Mouse (Mus musculus): Measurements from ENCODE around the gene Zfp683. TPM values are rescaled to one million over a fixed set of nuclear protein-coding genes. Genes with fewer than 3 reads are reported as not detected.

Gene Zfp683
- polyA plus RNA-seq, 1 experiment from 2014 or later, result not detected

- no peak for ATAC-seq (ENCODE audit: insufficient number of reproducible peaks, low FRiP score)
- Histone ChIP-seq H3K36me3 (no peaks in the 10 kb centered on the region), H3K9ac (no peak overlapping the region), H3K27ac (ENCODE audit: poor library complexity, severe bottlenecking) (no peak overlapping the region), H3K4me1 (replicated peaks) (peaks cover 8% of the 10 kb centered on the region; the same call in 1 of the 2 replicates), H3K9me3 (replicated peaks) (no peaks in the 10 kb centered on the region), H3K4me2 (no peak overlapping the region), H3K27me3 (replicated peaks) (peaks cover 40% of the 10 kb centered on the region), H3K4me3 (no peak overlapping the region)
- WGBS, result 82% methylated on average over 4 of the region's 4 CpGs
Measured at GRCm38 (mm10) chr4:134068793-134069580, 15.3 kb downstream of the Zfp683 start.

- no peak overlapping the region for H3K27ac ChIP-seq (ENCODE audit: poor library complexity, severe bottlenecking)
- H3K9me3 ChIP-seq (replicated peaks), result no peaks in the 10 kb centered on the region
- H3K4me3 ChIP-seq, result no peak overlapping the region
- peaks cover 12% of the 10 kb centered on the region for H3K4me1 ChIP-seq (replicated peaks)
- no peak overlapping the region for H3K4me2 ChIP-seq
- no peak overlapping the region for H3K9ac ChIP-seq
- 0 out of 2 replicates have a peak, but pooled peaks have one; percentile 34 for ATAC-seq (ENCODE audit: insufficient number of reproducible peaks, low FRiP score)
- H3K27me3 ChIP-seq (replicated peaks), result peaks cover 38% of the 10 kb centered on the region
- H3K36me3 ChIP-seq, result no peaks in the 10 kb centered on the region
- WGBS, result 29% methylated on average over 3 of the region's 3 CpGs
Measured at GRCm38 (mm10) chr4:134078694-134079093, 25.1 kb downstream of the Zfp683 start.

- no peak for ATAC-seq (ENCODE audit: insufficient number of reproducible peaks, low FRiP score)
- 82% methylated on average over 4 of the region's 4 CpGs for WGBS
Measured at GRCm38 (mm10) chr4:134080674-134081073, 27.0 kb downstream of the Zfp683 start.

GRCm38 (mm10) chr4:134081730-134082386, 28.2 kb downstream of the Zfp683 start:
- peak overlapping the region; percentile 32 for H3K9ac ChIP-seq

More at GRCm38 (mm10) chr4:134080674-134081073, 27.0 kb downstream of the Zfp683 start:
- H3K4me2 ChIP-seq, result no peak overlapping the region
- H3K4me1 ChIP-seq (replicated peaks), result peaks cover 12% of the 10 kb centered on the region
- 0 out of 2 replicates have a peak, but pooled peaks cover 2% of the 10 kb centered on the region for H3K9me3 ChIP-seq (replicated peaks)
- no peak overlapping the region for H3K4me3 ChIP-seq
- no peak overlapping the region for H3K9ac ChIP-seq
- H3K36me3 ChIP-seq, result no peaks in the 10 kb centered on the region
- H3K27ac ChIP-seq (ENCODE audit: poor library complexity, severe bottlenecking), result no peak overlapping the region
- peaks cover 32% of the 10 kb centered on the region for H3K27me3 ChIP-seq (replicated peaks)

GRCm38 (mm10) chr4:134082460-134082859, 28.8 kb downstream of the Zfp683 start:
- WGBS, result 24% methylated on average over 7 of the region's 7 CpGs
- Histone ChIP-seq H3K4me1 (replicated peaks) (peaks cover 12% of the 10 kb centered on the region), H3K36me3 (no peaks in the 10 kb centered on the region), H3K27me3 (replicated peaks) (peaks cover 32% of the 10 kb centered on the region), H3K9me3 (replicated peaks) (0 out of 2 replicates have a peak, but pooled peaks cover 2% of the 10 kb centered on the region), H3K4me3 (peak overlapping the region; percentile 46), H3K4me2 (peak overlapping the region; percentile 90), H3K27ac (ENCODE audit: poor library complexity, severe bottlenecking) (no peak overlapping the region), H3K9ac (peak overlapping the region; percentile 32; the same call in 1 of the 2 replicates)
- ATAC-seq (ENCODE audit: insufficient number of reproducible peaks, low FRiP score), result no peak

More at GRCm38 (mm10) chr4:134081730-134082386, 28.2 kb downstream of the Zfp683 start:
- Histone ChIP-seq H3K36me3 (no peaks in the 10 kb centered on the region), H3K9me3 (replicated peaks) (0 out of 2 replicates have a peak, but pooled peaks cover 2% of the 10 kb centered on the region), H3K4me3 (peak overlapping the region; percentile 46), H3K27me3 (replicated peaks) (peaks cover 32% of the 10 kb centered on the region), H3K4me1 (replicated peaks) (peaks cover 12% of the 10 kb centered on the region), H3K27ac (ENCODE audit: poor library complexity, severe bottlenecking) (no peak overlapping the region), H3K4me2 (peak overlapping the region; percentile 90)
- peak; percentile 83 for ATAC-seq (ENCODE audit: insufficient number of reproducible peaks, low FRiP score)
- WGBS, result under 1% methylated on average over 41 of the region's 41 CpGs

- Histone ChIP-seq H3K27ac (ENCODE audit: poor library complexity, severe bottlenecking) (no peak overlapping the region), H3K9me3 (replicated peaks) (0 out of 2 replicates have a peak, but pooled peaks cover 2% of the 10 kb centered on the region), H3K4me2 (no peak overlapping the region), H3K36me3 (no peaks in the 10 kb centered on the region), H3K27me3 (replicated peaks) (peaks cover 31% of the 10 kb centered on the region), H3K4me1 (replicated peaks) (peaks cover 12% of the 10 kb centered on the region), H3K4me3 (no peak overlapping the region), H3K9ac (no peak overlapping the region)
- WGBS, result 83% methylated on average over 4 of the region's 4 CpGs
- ATAC-seq (ENCODE audit: insufficient number of reproducible peaks, low FRiP score), result no peak
Measured at GRCm38 (mm10) chr4:134084999-134085398, 31.4 kb downstream of the Zfp683 start.

- 33% methylated on average over 7 of the region's 7 CpGs for WGBS
- Histone ChIP-seq H3K4me1 (replicated peaks) (peaks cover 1% of the 10 kb centered on the region; the same call in 1 of the 2 replicates), H3K9ac (no peak overlapping the region), H3K27me3 (replicated peaks) (0 out of 2 replicates have a peak, but pooled peaks cover 9% of the 10 kb centered on the region), H3K9me3 (replicated peaks) (0 out of 2 replicates have a peak, but pooled peaks cover 2% of the 10 kb centered on the region), H3K36me3 (no peaks in the 10 kb centered on the region), H3K27ac (ENCODE audit: poor library complexity, severe bottlenecking) (no peak overlapping the region), H3K4me3 (no peak overlapping the region), H3K4me2 (no peak overlapping the region)
- peak; percentile 55; the same call in 1 of the 2 replicates for ATAC-seq (ENCODE audit: insufficient number of reproducible peaks, low FRiP score)
Measured at GRCm38 (mm10) chr4:134087412-134087811, 33.8 kb downstream of the Zfp683 start.

GRCm38 (mm10) chr4:134089029-134089428, 35.4 kb downstream of the Zfp683 start:
- Histone ChIP-seq H3K27me3 (replicated peaks) (no peaks in the 10 kb centered on the region), H3K4me1 (replicated peaks) (no peaks in the 10 kb centered on the region), H3K36me3 (no peaks in the 10 kb centered on the region), H3K4me2 (no peak overlapping the region), H3K9ac (no peak overlapping the region), H3K9me3 (replicated peaks) (0 out of 2 replicates have a peak, but pooled peaks cover 2% of the 10 kb centered on the region), H3K4me3 (no peak overlapping the region), H3K27ac (ENCODE audit: poor library complexity, severe bottlenecking) (no peak overlapping the region)
- WGBS, result 75% methylated on average over 9 of the region's 9 CpGs
- ATAC-seq (ENCODE audit: insufficient number of reproducible peaks, low FRiP score), result no peak

- Histone ChIP-seq H3K4me1 (replicated peaks) (no peaks in the 10 kb centered on the region), H3K9me3 (replicated peaks) (no peaks in the 10 kb centered on the region), H3K27me3 (replicated peaks) (no peaks in the 10 kb centered on the region), H3K9ac (no peak overlapping the region), H3K4me2 (no peak overlapping the region), H3K4me3 (no peak overlapping the region), H3K36me3 (no peaks in the 10 kb centered on the region), H3K27ac (ENCODE audit: poor library complexity, severe bottlenecking) (no peak overlapping the region)
- no peak for ATAC-seq (ENCODE audit: insufficient number of reproducible peaks, low FRiP score)
- 56% methylated on average over 16 of the region's 16 CpGs for WGBS
Measured at GRCm38 (mm10) chr4:134090521-134091224, 37.0 kb downstream of the Zfp683 start.

- Histone ChIP-seq H3K36me3 (no peaks in the 10 kb centered on the region), H3K4me1 (replicated peaks) (no peaks in the 10 kb centered on the region), H3K9ac (no peak overlapping the region), H3K27ac (ENCODE audit: poor library complexity, severe bottlenecking) (no peak overlapping the region), H3K27me3 (replicated peaks) (no peaks in the 10 kb centered on the region), H3K4me3 (no peak overlapping the region), H3K4me2 (no peak overlapping the region), H3K9me3 (replicated peaks) (no peaks in the 10 kb centered on the region)
- 84% methylated on average over 6 of the region's 6 CpGs for WGBS
- no peak for ATAC-seq (ENCODE audit: insufficient number of reproducible peaks, low FRiP score)
Measured at GRCm38 (mm10) chr4:134091225-134091529, 37.5 kb downstream of the Zfp683 start.

Measured in heart, embryonic 12.5 days (tissue).